8 mouse cellular contexts compared by ENCODE assay signal in the genomic region with DNA sequence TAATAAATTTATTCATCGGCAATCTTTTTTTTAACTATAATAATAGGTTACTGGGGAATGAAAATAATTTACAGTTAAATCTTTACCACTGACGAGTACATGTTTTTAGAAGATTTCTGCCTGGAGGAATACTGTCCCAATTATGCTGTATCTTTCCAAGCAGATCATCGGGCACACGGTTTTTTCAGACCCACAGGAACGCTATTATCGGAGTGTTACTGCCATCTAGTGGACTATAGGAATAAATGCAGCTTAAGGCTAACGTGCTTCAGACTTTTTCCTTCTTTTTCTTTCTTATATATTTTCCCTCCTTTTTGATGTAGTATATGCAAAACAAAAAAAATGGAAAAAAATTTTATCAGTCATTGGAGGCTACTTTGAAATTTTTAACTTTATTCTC. TPM values are rescaled to one million over a fixed set of nuclear protein-coding genes. Genes with fewer than 3 reads are reported as not detected.
A peak's percentile ranks its signal among the peaks of the same experiment; 100 is the strongest.
DNase-seq lines count a peak whose midpoint lies in the region; ATAC-seq and TF ChIP-seq lines count a peak whose summit lies in the region.
"Had no signal": no experiment of that assay in that cellular context is flagged by ENCODE, and none has a peak within 500 bp of the region (broad histone marks: within the 10 kb centered on the region; RNA-seq: fewer than 3 reads in every experiment).

No protein-coding gene starts in this region.

- in situ Hi-C loops in ES-E14 (cut with MboI; ENCODE audit: low sequenced_read_pairs in 2 of 2, unreplicated experiment in 2 of 2), result no loop called here

- no peak overlapping the region for H3K4me2 ChIP-seq in kidney, postnatal 0 days (ENCODE audit: low read length)
- H3K4me2 ChIP-seq in kidney, embryonic 16.5 days (replicated peaks; ENCODE audit: low read depth, low read length), result no peak overlapping the region

- no peak overlapping the region for H3K27ac ChIP-seq in kidney, postnatal 0 days
- no peak overlapping the region for H3K27ac ChIP-seq in kidney, embryonic 16.5 days (ENCODE audit: low read length)
- H3K27ac ChIP-seq in ES-E14 (ENCODE audit: insufficient read depth, low read depth, low read length, poor library complexity, severe bottlenecking), result no peak overlapping the region

- no peaks in the 10 kb centered on the region for H3K27me3 ChIP-seq in kidney, postnatal 0 days (ENCODE audit: insufficient read depth, low read length)
- H3K27me3 ChIP-seq in kidney, embryonic 16.5 days (ENCODE audit: insufficient read depth, low read length), result no peaks in the 10 kb centered on the region
- H3K27me3 ChIP-seq: megakaryocyte, embryonic 14.5 days had no signal

- H3K9ac ChIP-seq in kidney, postnatal 0 days (ENCODE audit: low read depth, low read length), result no peak overlapping the region
- no peak overlapping the region for H3K9ac ChIP-seq in kidney, embryonic 16.5 days (replicated peaks; ENCODE audit: low read length)
- H3K9ac ChIP-seq in ES-E14 (ENCODE audit: insufficient read depth, low read depth, low read length, poor library complexity, severe bottlenecking), result no peak overlapping the region

- H3K4me3 ChIP-seq in kidney, postnatal 0 days (replicated peaks; ENCODE audit: low read depth, low read length), result no peak overlapping the region
- no peak overlapping the region for H3K4me3 ChIP-seq in kidney, embryonic 16.5 days (ENCODE audit: low read length)
- H3K4me3 ChIP-seq in ES-E14 (ENCODE audit: insufficient read depth in 1 of 2, low read depth in 1 of 2, low read length in 2 of 2, poor library complexity in 1 of 2, severe bottlenecking in 1 of 2), result no peak overlapping the region
- H3K4me3 ChIP-seq: megakaryocyte, embryonic 14.5 days had no signal

- peak; percentile 90 for DNase-seq in kidney, postnatal 0 days (ENCODE audit: low spot score)
- DNase-seq in ES-E14 (ENCODE audit: low read depth, low spot score), result peak; percentile 41
- peak; percentile 20 for DNase-seq in brain, embryonic 18.5 days (ENCODE audit: low read depth, low spot score)
- peak; percentile 73 for DNase-seq in induced T-regulatory cell, adult 2 months (ENCODE audit: low read depth)
- DNase-seq in right cerebral cortex, postnatal 4 days, result no peak
- no peak for DNase-seq in heart, postnatal 4 days

- no peak for ATAC-seq in kidney, postnatal 0 days (replicated peaks; ENCODE audit: low FRiP score, low read depth)
- no peak for ATAC-seq in kidney, embryonic 16.5 days (ENCODE audit: low FRiP score, low TSS enrichment)

- peak; percentile 92 for TF ChIP-seq CTCF in kidney, postnatal 0 days (IDR thresholded peaks at IDR 0.05; ENCODE audit: low read depth)

- WGBS in kidney, postnatal 0 days, result 14% methylated on average over 7 of the region's 7 CpGs
- WGBS in kidney, embryonic 16.5 days, result 13% methylated on average over 7 of the region's 7 CpGs

- H3K9me3 ChIP-seq in kidney, postnatal 0 days (replicated peaks; ENCODE audit: low read length), result no peaks in the 10 kb centered on the region
- no peaks in the 10 kb centered on the region for H3K9me3 ChIP-seq in kidney, embryonic 16.5 days (ENCODE audit: low read length)
- no peaks in the 10 kb centered on the region for H3K9me3 ChIP-seq in ES-E14 (ENCODE audit: control insufficient read depth, insufficient read depth, low read depth, low read length)
- H3K9me3 ChIP-seq: megakaryocyte, embryonic 14.5 days had no signal

- H3K4me1 ChIP-seq in kidney, postnatal 0 days (replicated peaks; ENCODE audit: insufficient read depth, low read length), result no peaks in the 10 kb centered on the region
- H3K4me1 ChIP-seq in kidney, embryonic 16.5 days (ENCODE audit: insufficient read depth, low read length), result no peaks in the 10 kb centered on the region
- H3K4me1 ChIP-seq in ES-E14 (ENCODE audit: control insufficient read depth in 2 of 2, insufficient read depth in 2 of 2, low read length in 2 of 2, poor library complexity in 1 of 2), result peaks cover 5 to 11% of the 10 kb centered on the region in 2 experiments; a peak in 2 of 4 replicates

- H3K36me3 ChIP-seq in kidney, postnatal 0 days (ENCODE audit: insufficient read depth, low read length), result no peaks in the 10 kb centered on the region
- H3K36me3 ChIP-seq in kidney, embryonic 16.5 days (ENCODE audit: insufficient read depth, low read length), result no peaks in the 10 kb centered on the region
- H3K36me3 ChIP-seq in ES-E14 (ENCODE audit: control insufficient read depth, insufficient read depth, low read length, poor library complexity, severe bottlenecking), result no peaks in the 10 kb centered on the region

TF ChIP-seq in ES-E14, 5 proteins besides CTCF, POLR2A, EP300 and RAD21:
- peak; percentile 75; the same call in 1 of the 2 replicates for TF ChIP-seq ZC3H11A (IDR thresholded peaks at IDR 0.05; ENCODE audit: borderline replicate concordance, low read depth, low read length)
- TF ChIP-seq MAFK (IDR thresholded peaks at IDR 0.05; ENCODE audit: insufficient read depth, low read depth, low read length), result no peak
- peak; percentile 90 for TF ChIP-seq ZNF384 (IDR thresholded peaks at IDR 0.05; ENCODE audit: low read depth, low read length)
- no peak for TF ChIP-seq CHD2 (IDR thresholded peaks at IDR 0.05; ENCODE audit: low read depth, low read length)
- no peak for TF ChIP-seq HCFC1 (IDR thresholded peaks at IDR 0.05; ENCODE audit: borderline replicate concordance, insufficient read depth, low read length)

RNA-seq across cellular contexts. Expression of gene Atp8b4, which starts 20.4 kb away (rescaled TPM):
- 0.12 and 0.18 TPM in 2 replicates for polyA plus RNA-seq in kidney, postnatal 0 days (2015; fragmentation: Nextera tagmentation; extraction: Ambion mirVana)
- polyA plus RNA-seq in kidney, embryonic 16.5 days (2015; fragmentation: Nextera tagmentation; extraction: Ambion mirVana), result 0.18 and 0.21 TPM in 2 replicates
- total RNA-seq in ES-E14 (2012; rRNA removed), result 0.21 and 0.27 TPM in 2 replicates
- under 1 TPM; 0.29 to 0.36 TPM for total RNA-seq in heart, postnatal 4 days (2021)

RNA-seq across cellular contexts. Expression of gene Slc27a2, which starts 31.4 kb away (rescaled TPM):
- polyA plus RNA-seq in kidney, postnatal 0 days (2015; fragmentation: Nextera tagmentation; extraction: Ambion mirVana), result 214 and 258 TPM in 2 replicates
- 69.6 and 80.9 TPM in 2 replicates for polyA plus RNA-seq in kidney, embryonic 16.5 days (2015; fragmentation: Nextera tagmentation; extraction: Ambion mirVana)
- total RNA-seq in ES-E14 (2012; rRNA removed), result 51.3 and 121 TPM in 2 replicates
- not detected for total RNA-seq in heart, postnatal 4 days (2021)

Comparison
In these comparisons a context has a peak if more than half of its experiments do, and no peak if none do; other contexts are left out.
1. DNase-seq: peak in kidney, postnatal 0 days (single experiment), ES-E14 (single experiment), brain, embryonic 18.5 days (single experiment) and induced T-regulatory cell, adult 2 months (single experiment); none in right cerebral cortex, postnatal 4 days (single experiment) and heart, postnatal 4 days (single experiment).
2. RNA of gene Slc27a2, which starts 31.4 kb away (total RNA-seq): 51.3 to 121 TPM in ES-E14; not detected in heart, postnatal 4 days; every median in the first group is over 10 times any median in the second.